Mouse (Mus musculus) midbrain, postnatal 0 days (tissue): ENCODE results near the gene Srcin1. TPM values are rescaled to one million over a fixed set of nuclear protein-coding genes. Genes with fewer than 3 reads are reported as not detected.

ENCODE experiments used
- ATAC-seq: fragments of 200-750 bp; cut with Nextera tagmentation; 2 replicates; pipeline ENCODE4 v1.8.0; 2017; ENCODE audit warnings: moderate number of reproducible peaks, mild to moderate bottlenecking, moderate TSS enrichment, moderate library complexity; ENCODE audit not compliant: low FRiP score
- DNase-seq: peaks from one replicate; pipeline ENCODE4 v3.0.0-alpha.2; 2015; ENCODE audit warnings: low spot score
- H3K27ac ChIP-seq: fragments of 300-500 bp; sonication (generic); 2 replicates; pipeline ENCODE4 v1.5.1; 2014; ENCODE audit warnings: low read depth, mild to moderate bottlenecking, low read length, mixed read lengths
- H3K27me3 ChIP-seq: fragments of 300-500 bp; sonication (generic); 2 replicates; pipeline ENCODE4 v1.6.1; 2014; ENCODE audit warnings: low read length, control low read depth, mixed read lengths; ENCODE audit not compliant: insufficient read depth
- H3K36me3 ChIP-seq: fragments of 300-500 bp; sonication (generic); 2 replicates; pipeline ENCODE4 v1.6.1; 2014; ENCODE audit warnings: low read length, control low read depth, mixed read lengths; ENCODE audit not compliant: insufficient read depth
- H3K4me1 ChIP-seq: fragments of 300-500 bp; sonication (generic); 2 replicates; pipeline ENCODE4 v1.6.1; 2014; ENCODE audit warnings: mild to moderate bottlenecking, control low read depth, antibody characterized with exemption, low read length, mixed read lengths; ENCODE audit not compliant: insufficient read depth
- H3K4me2 ChIP-seq: fragments of 300-500 bp; sonication (generic); 2 replicates; pipeline ENCODE4 v1.6.1; 2014; ENCODE audit warnings: low read depth, mild to moderate bottlenecking, low read length, mixed read lengths; ENCODE audit not compliant: poor library complexity, severe bottlenecking
- H3K4me3 ChIP-seq: fragments of 300-500 bp; sonication (generic); 2 replicates; pipeline ENCODE4 v1.5.1; 2014; ENCODE audit warnings: low read depth, mild to moderate bottlenecking, low read length, moderate library complexity
- H3K9ac ChIP-seq: fragments of 300-500 bp; sonication (generic); replicated peaks from 2 replicates; pipeline ENCODE4 v1.6.1; 2014; ENCODE audit warnings: mild to moderate bottlenecking, low read length, moderate library complexity, mixed read lengths; ENCODE audit not compliant: poor library complexity, severe bottlenecking
- H3K9me3 ChIP-seq: fragments of 300-500 bp; sonication (generic); 2 replicates; pipeline ENCODE4 v1.6.1; 2016; ENCODE audit warnings: low read length, control low read depth
- CTCF ChIP-seq: IDR thresholded peaks from 2 replicates; pipeline ENCODE4 v1.5.1; 2016; ENCODE audit warnings: antibody characterized with exemption, mild to moderate bottlenecking
- WGBS: fragments of 180-500 bp; shearing (Covaris S2); extraction: QIAGEN DNeasy Blood & Tissue Kit; methylation state at CpG from one replicate; pipeline ENCODE4 v1.1.7; 2014; 5-methylcytosine and 5-hydroxymethylcytosine counted together
- polyA plus RNA-seq: library from polyadenylated mRNA; unstranded; fragments of >200 nt; fragmentation: Nextera tagmentation; extraction: Ambion mirVana; gene quantifications from 2 replicates; pipeline ENCODE4 v1.2.1, GENCODE M21; 2015
- total RNA-seq: library from RNA; depleted of rRNA; stranded (reverse); fragments of >200 nt; gene quantifications from 2 replicates; pipeline ENCODE4 v1.2.3, GENCODE M21; 2014; rRNA removed

Gene Srcin1
- total RNA-seq (95.0 and 100 TPM in 2 replicates), polyA plus RNA-seq (13.1 and 14.0 TPM in 2 replicates)

DNA sequence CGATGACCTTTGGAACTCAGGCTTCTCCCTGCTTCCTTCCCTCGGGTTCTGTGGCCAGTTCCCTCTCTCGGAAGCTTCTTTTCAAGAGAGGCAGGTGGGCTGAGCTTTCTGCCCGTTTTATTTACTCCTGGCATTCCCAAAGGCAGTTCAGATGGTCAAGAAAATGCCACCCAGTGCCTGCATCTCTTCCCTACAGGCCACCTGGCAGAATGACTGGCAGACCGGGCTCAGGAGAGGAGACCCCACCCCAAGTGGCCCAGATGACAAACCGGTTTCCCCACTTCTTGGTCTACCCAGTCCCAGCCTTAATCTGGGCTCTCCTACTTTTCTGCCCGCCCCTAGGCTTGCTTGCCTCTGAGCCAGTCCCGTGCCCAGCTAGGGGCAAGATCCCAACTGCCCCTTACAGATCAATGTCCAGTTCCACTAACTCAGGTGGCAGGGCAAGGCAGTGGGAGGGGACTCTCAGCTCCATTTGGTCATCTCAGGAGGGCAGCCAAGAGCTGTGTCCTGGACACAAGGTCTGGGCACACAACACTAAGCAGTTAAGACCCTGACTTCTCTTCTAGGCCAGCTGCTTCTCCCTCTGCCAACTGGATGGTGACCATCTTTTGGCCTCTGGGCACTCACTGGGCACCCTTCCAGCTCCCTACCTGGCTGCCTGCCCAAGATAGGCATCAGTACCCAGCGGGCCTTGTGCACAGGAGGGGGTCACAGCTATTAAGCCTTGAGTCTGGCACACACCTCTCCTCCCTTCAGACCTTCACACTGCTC lies at the start of gene Srcin1:
Gene Srcin1, minus strand, starts transcription at position 51 of the 771 bp plus-strand sequence.
- whole genome bisulfite sequencing: 29% methylated on average over 9 of the region's 9 CpGs
- peak within 1 kb of the TSS; percentile 97 for H3K9ac ChIP-seq
- no peaks in the 10 kb centered on the region for H3K36me3 ChIP-seq
- H3K4me1 ChIP-seq: peaks cover 10% of the 10 kb centered on the region; the same call in 1 of the 2 replicates
- H3K4me3 ChIP-seq: peak within 1 kb of the TSS; percentile 66
- no peaks in the 10 kb centered on the region for H3K27me3 ChIP-seq
- H3K4me2 ChIP-seq: peak within 1 kb of the TSS; percentile 68
- no peak for TF ChIP-seq CTCF
- no peaks in the 10 kb centered on the region for H3K9me3 ChIP-seq
- ATAC-seq (no peak), DNase-seq (peak; percentile 72)
- peak within 1 kb of the TSS; percentile 91 for H3K27ac ChIP-seq

DNA sequence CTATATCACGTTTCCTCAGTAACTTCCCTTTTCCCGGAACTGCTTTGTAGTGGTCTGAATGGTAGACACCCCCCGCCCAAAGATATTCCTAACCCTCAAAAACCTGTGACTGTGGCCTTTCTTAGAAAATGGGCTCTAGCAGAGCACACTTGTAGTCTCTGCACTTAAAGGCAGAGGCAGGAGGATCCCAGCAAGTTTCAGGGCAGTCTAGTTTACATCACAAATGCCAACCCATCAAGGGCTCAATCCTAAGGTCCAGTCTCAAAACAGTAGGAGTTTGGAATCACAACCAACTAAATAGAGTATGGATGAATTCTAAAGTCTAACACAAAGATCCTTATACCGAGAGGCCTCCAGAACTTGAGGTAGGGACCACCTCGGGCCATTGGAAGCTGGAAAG lies 49.6 kb upstream of the Srcin1 start:
- no peak for DNase-seq
- H3K27me3 ChIP-seq: peaks cover 34% of the 10 kb centered on the region
- no peak overlapping the region for H3K9ac ChIP-seq
- H3K36me3 ChIP-seq: no peaks in the 10 kb centered on the region
- H3K9me3 ChIP-seq: no peaks in the 10 kb centered on the region
- H3K27ac ChIP-seq: no peak overlapping the region
- 71% methylated on average over 5 of the region's 5 CpGs for WGBS
- ATAC-seq: no peak
- TF ChIP-seq CTCF: no peak
- no peak overlapping the region for H3K4me3 ChIP-seq
- H3K4me1 ChIP-seq: no peaks in the 10 kb centered on the region
- no peak overlapping the region for H3K4me2 ChIP-seq

DNA sequence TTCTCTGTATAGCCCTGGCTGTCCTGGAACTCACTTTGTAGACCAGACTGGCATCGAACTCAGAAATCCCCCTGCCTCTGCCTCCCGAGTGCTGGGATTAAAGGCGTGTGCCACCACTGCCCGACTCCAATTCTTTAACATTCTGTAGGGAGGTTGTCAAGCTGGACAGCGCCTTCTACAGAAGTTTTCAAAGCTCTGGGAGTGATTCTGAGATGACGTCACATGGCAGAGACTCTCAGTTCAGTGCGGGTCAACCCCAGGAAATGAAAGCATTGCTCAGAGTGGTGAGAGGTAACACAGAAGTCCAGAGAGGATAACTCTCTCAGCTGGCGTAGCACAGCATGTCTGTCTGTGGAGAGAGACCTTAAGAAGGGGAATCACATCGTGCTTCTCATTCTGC lies 47.2 kb upstream of the Srcin1 start:
- Histone ChIP-seq H3K27me3 (peaks cover 19% of the 10 kb centered on the region), H3K9ac (no peak overlapping the region), H3K27ac (no peak overlapping the region), H3K9me3 (no peaks in the 10 kb centered on the region), H3K4me3 (no peak overlapping the region), H3K4me2 (no peak overlapping the region), H3K4me1 (no peaks in the 10 kb centered on the region), H3K36me3 (no peaks in the 10 kb centered on the region)
- no peak for TF ChIP-seq CTCF
- DNase-seq (no peak), ATAC-seq (no peak)
- WGBS: 63% methylated on average over 9 of the region's 9 CpGs

DNA sequence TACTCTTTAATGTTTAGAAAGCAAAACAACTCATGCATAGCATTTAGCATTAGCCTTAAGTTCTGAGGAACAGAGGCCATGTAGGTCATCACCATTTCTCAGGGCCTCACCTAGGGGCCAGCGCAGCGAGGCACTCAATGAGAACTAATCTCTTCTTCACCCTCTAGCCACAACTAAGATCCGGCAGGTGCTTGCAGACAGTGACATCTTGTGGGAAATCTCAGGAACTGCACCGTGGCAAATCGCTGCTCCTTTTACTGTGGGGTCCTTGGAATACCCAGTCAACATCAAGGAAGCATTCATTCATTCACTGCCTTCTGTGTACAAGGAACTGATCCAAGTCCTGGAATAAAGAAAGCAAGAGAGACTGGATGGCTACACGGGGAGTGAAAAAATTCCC lies 46.5 kb upstream of the Srcin1 start:
- Histone ChIP-seq H3K27ac (no peak overlapping the region), H3K9ac (no peak overlapping the region), H3K9me3 (no peaks in the 10 kb centered on the region), H3K4me3 (no peak overlapping the region), H3K36me3 (no peaks in the 10 kb centered on the region), H3K4me1 (no peaks in the 10 kb centered on the region), H3K27me3 (peaks cover 15% of the 10 kb centered on the region), H3K4me2 (no peak overlapping the region)
- DNase-seq (peak; percentile 79), ATAC-seq (no peak; the same call in 1 of the 2 replicates)
- TF ChIP-seq CTCF: peak; percentile 100
- WGBS: 3% methylated on average over 6 of the region's 6 CpGs

DNA sequence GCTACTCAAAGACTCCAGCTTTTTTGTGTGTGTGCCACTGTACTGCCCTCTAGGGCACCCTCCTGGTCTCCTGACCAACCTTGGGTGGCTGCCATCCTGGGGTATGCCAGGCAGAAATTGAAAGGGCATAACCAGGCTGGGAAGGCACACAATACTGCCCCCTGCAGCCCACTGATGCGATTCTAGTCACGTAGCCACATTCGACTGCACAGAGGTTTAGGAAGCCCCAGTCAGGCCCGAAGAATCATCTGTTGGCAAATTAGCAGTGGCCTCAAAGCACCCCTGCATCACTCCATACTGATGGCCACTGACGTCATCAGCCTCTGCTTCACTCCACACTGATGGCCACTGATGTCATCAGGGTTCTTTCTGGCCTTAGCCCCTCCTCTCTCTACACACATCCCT lies 43.4 kb upstream of the Srcin1 start:
- TF ChIP-seq CTCF: peak; percentile 75
- ATAC-seq: peak; percentile 47; the same call in 1 of the 2 replicates
- Histone ChIP-seq H3K27ac (no peak overlapping the region), H3K9me3 (no peaks in the 10 kb centered on the region), H3K4me1 (no peaks in the 10 kb centered on the region), H3K36me3 (no peaks in the 10 kb centered on the region), H3K4me2 (no peak overlapping the region), H3K9ac (no peak overlapping the region), H3K27me3 (no peaks in the 10 kb centered on the region), H3K4me3 (no peak overlapping the region)
- DNase-seq: peak; percentile 91
- WGBS: 37% methylated on average over 5 of the region's 5 CpGs

DNA sequence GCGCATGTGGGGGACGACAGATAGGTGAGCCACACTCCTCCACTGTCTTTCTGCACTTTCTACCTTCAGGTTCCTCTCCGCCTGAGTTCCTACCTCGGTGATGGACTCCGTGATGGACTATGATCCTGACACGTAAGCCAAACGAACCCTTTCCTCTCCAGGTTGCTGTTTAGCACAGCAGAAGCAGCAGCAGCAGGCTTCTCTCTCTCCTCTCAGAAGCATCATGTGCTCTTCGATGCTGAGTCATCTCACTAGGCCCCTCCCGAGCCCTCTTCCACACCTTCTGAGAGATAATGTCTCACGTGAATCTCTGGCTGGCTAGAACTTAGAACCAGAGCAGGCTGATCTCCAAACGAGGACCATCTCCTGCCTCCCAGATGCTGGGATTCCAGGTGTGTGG lies 42.4 kb upstream of the Srcin1 start:
- H3K27me3 ChIP-seq: no peaks in the 10 kb centered on the region
- DNase-seq (no peak), ATAC-seq (no peak)
- H3K9ac ChIP-seq: no peak overlapping the region
- no peak for TF ChIP-seq CTCF
- WGBS: 83% methylated on average over 11 of the region's 11 CpGs
- no peak overlapping the region for H3K4me3 ChIP-seq
- no peaks in the 10 kb centered on the region for H3K9me3 ChIP-seq
- no peaks in the 10 kb centered on the region for H3K4me1 ChIP-seq
- no peak overlapping the region for H3K27ac ChIP-seq
- H3K36me3 ChIP-seq: no peaks in the 10 kb centered on the region
- no peak overlapping the region for H3K4me2 ChIP-seq
